Mouse (Mus musculus): ENCODE data around the gene Fam160b1. TPM values are rescaled to one million over a fixed set of nuclear protein-coding genes. Genes with fewer than 3 reads are reported as not detected.
A peak's percentile ranks its signal among the peaks of the same experiment; 100 is the strongest.

The Fam160b1 gene
- polyA plus RNA-seq, 1 experiment from 2014 or later, result 20.0 TPM

DNA sequence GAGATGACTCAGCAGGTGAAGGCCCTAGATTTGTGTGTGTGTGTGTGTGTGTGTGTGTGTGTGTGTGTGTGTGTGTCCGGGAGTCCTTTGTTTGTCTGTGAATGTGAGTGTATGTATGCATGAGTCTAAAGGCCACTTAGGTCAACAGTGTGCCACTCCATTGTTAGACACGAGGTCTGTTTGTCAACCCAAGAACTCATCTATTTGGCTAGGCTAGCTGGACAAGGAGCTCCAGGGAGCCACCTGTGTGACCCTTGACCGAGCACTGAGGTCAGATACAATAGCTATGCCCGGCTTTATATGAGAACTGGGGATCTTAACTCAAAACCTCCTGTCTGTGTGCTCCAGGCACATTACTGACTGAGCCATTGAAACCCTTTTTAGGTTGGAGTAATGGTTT lies 38.0 kb upstream of the Fam160b1 start:
- 75% methylated on average over 4 of the region's 4 CpGs for WGBS
- DNase-seq (ENCODE audit: low spot score) (no peak), ATAC-seq (ENCODE audit: low read depth) (no peak)
- Histone ChIP-seq H3K4me2 (ENCODE audit: low read depth, low read length) (no peak overlapping the region), H3K27ac (replicated peaks; ENCODE audit: low read depth, low read length) (no peak overlapping the region), H3K27me3 (replicated peaks; ENCODE audit: control insufficient read depth, insufficient read depth, low read length) (no peaks in the 10 kb centered on the region), H3K36me3 (ENCODE audit: control insufficient read depth, insufficient read depth, low read length) (no peaks in the 10 kb centered on the region), H3K9ac (ENCODE audit: low read depth, low read length) (no peak overlapping the region), H3K9me3 (ENCODE audit: control insufficient read depth, low read length) (0 out of 2 replicates have a peak, but pooled peaks cover 6% of the 10 kb centered on the region), H3K4me1 (ENCODE audit: control insufficient read depth, insufficient read depth, low read length) (no peaks in the 10 kb centered on the region), H3K4me3 (ENCODE audit: low read depth, low read length) (no peak overlapping the region)

DNA sequence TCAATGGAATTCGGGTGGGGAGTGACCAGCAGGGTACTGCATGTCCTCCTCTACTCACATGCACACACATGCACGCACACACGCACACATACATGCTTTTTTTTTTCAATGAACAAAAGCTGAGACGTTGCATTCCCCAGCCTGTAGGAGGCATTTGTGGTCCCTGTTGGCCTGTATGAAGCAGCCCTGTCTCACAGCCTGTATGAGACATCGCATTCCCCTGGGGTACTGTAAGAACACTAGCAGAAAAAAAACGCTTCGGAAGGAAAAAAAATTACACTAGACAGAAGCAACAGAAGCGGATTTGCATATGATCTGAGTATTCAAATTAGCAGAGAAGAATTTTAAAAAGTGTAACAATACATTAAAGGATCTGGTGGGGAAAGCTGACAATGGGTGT lies 37.4 kb upstream of the Fam160b1 start:
- peak; percentile 20 for DNase-seq (ENCODE audit: low spot score)
- ATAC-seq (ENCODE audit: low read depth), result no peak
- Histone ChIP-seq H3K27ac (replicated peaks; ENCODE audit: low read depth, low read length) (no peak overlapping the region), H3K4me2 (ENCODE audit: low read depth, low read length) (no peak overlapping the region), H3K4me3 (ENCODE audit: low read depth, low read length) (no peak overlapping the region), H3K9me3 (ENCODE audit: control insufficient read depth, low read length) (0 out of 2 replicates have a peak, but pooled peaks cover 6% of the 10 kb centered on the region), H3K36me3 (ENCODE audit: control insufficient read depth, insufficient read depth, low read length) (no peaks in the 10 kb centered on the region), H3K4me1 (ENCODE audit: control insufficient read depth, insufficient read depth, low read length) (no peaks in the 10 kb centered on the region), H3K9ac (ENCODE audit: low read depth, low read length) (no peak overlapping the region), H3K27me3 (replicated peaks; ENCODE audit: control insufficient read depth, insufficient read depth, low read length) (no peaks in the 10 kb centered on the region)
- WGBS, result 78% methylated on average over 8 of the region's 8 CpGs

DNA sequence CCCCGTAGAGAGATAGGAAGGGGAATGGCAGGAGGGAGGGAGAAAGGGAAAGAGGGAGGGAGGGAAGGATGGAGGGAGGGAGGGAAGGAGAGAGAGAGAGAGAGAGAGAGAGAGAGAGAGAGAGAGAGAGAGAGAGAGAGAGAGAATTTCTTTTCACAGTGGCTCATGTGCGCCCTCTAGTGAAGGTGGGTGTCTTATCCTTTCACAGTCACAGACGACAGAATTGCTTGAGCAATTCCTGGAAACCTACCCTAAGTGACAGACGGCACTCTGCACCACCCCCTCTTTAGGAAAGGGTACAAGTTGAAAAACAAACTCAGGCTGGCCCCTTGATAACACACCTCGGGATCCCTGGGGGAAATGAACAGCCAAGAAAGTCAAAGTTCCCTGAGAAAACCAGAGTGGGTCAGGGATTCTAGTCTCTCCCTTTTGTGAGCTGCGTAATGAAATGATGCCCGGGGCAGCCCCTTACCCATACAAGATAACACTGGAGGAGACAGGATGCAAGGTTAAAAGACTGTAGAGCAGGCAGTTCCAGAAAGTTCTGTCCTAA lies 34.7 kb upstream of the Fam160b1 start:
- Histone ChIP-seq H3K27ac (replicated peaks; ENCODE audit: low read depth, low read length) (no peak overlapping the region), H3K9me3 (ENCODE audit: control insufficient read depth, low read length) (no peaks in the 10 kb centered on the region), H3K36me3 (ENCODE audit: control insufficient read depth, insufficient read depth, low read length) (no peaks in the 10 kb centered on the region), H3K4me1 (ENCODE audit: control insufficient read depth, insufficient read depth, low read length) (no peaks in the 10 kb centered on the region), H3K9ac (ENCODE audit: low read depth, low read length) (no peak overlapping the region), H3K4me2 (ENCODE audit: low read depth, low read length) (no peak overlapping the region), H3K27me3 (replicated peaks; ENCODE audit: control insufficient read depth, insufficient read depth, low read length) (no peaks in the 10 kb centered on the region), H3K4me3 (ENCODE audit: low read depth, low read length) (no peak overlapping the region)
- no peak; the same call in 1 of the 2 replicates for ATAC-seq (ENCODE audit: low read depth)
- peak; percentile 74 for DNase-seq (ENCODE audit: low spot score)
- 32% methylated on average over 7 of the region's 7 CpGs for WGBS

DNA sequence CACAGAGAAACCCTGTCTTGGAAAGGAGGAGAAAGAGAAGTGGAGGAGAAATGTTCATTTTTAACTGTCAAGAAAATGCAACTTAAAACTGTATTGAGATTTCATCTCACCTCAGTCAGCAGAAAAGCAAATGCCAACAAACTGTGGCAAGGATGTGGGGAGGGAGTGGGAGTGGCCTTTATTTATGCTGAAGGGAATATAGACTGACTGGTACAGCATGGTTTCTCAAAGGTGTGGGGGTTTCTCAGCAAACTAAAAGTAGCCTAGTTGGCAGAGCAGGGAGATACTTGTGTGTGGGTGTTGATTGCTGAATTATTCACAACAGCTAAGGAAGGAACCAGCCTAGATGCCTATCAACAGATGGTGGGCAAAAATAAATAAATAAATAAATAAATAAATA lies 32.8 kb upstream of the Fam160b1 start:
- no peaks in the 10 kb centered on the region for H3K27me3 ChIP-seq (replicated peaks; ENCODE audit: control insufficient read depth, insufficient read depth, low read length)
- no peak for ATAC-seq (ENCODE audit: low read depth)
- H3K9ac ChIP-seq (ENCODE audit: low read depth, low read length), result no peak overlapping the region
- H3K4me3 ChIP-seq (ENCODE audit: low read depth, low read length), result no peak overlapping the region
- no peaks in the 10 kb centered on the region for H3K36me3 ChIP-seq (ENCODE audit: control insufficient read depth, insufficient read depth, low read length)
- no peak overlapping the region for H3K4me2 ChIP-seq (ENCODE audit: low read depth, low read length)
- no peaks in the 10 kb centered on the region for H3K9me3 ChIP-seq (ENCODE audit: control insufficient read depth, low read length)
- DNase-seq (ENCODE audit: low spot score), result no peak
- H3K27ac ChIP-seq (replicated peaks; ENCODE audit: low read depth, low read length), result no peak overlapping the region
- no peaks in the 10 kb centered on the region for H3K4me1 ChIP-seq (ENCODE audit: control insufficient read depth, insufficient read depth, low read length)

DNA sequence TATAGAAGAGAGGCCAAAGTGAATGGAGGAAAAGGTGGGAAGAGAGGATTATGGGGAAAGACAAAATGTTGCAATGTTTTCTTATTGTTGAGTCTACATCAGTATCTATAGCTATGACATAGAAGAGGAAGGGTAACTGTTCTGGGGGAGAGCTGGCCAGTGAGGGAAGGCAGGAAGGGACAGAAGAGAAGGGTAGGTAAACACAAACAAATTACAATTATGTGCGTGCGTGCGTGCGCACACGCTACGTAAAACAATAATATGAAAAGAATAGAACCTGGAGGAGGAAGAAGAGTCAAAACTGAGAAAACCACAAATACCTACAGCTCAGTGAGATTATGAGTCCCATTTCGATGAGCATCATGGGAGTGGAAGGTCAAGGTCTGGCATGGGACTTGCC lies 32.2 kb upstream of the Fam160b1 start:
- no peak overlapping the region for H3K27ac ChIP-seq (replicated peaks; ENCODE audit: low read depth, low read length)
- no peak overlapping the region for H3K4me2 ChIP-seq (ENCODE audit: low read depth, low read length)
- 98% methylated on average over 7 of the region's 7 CpGs for WGBS
- H3K9ac ChIP-seq (ENCODE audit: low read depth, low read length), result no peak overlapping the region
- no peaks in the 10 kb centered on the region for H3K4me1 ChIP-seq (ENCODE audit: control insufficient read depth, insufficient read depth, low read length)
- ATAC-seq (ENCODE audit: low read depth), result no peak
- H3K9me3 ChIP-seq (ENCODE audit: control insufficient read depth, low read length), result no peaks in the 10 kb centered on the region
- no peak overlapping the region for H3K4me3 ChIP-seq (ENCODE audit: low read depth, low read length)
- no peaks in the 10 kb centered on the region for H3K27me3 ChIP-seq (replicated peaks; ENCODE audit: control insufficient read depth, insufficient read depth, low read length)
- DNase-seq (ENCODE audit: low spot score), result no peak
- H3K36me3 ChIP-seq (ENCODE audit: control insufficient read depth, insufficient read depth, low read length), result no peaks in the 10 kb centered on the region

DNA sequence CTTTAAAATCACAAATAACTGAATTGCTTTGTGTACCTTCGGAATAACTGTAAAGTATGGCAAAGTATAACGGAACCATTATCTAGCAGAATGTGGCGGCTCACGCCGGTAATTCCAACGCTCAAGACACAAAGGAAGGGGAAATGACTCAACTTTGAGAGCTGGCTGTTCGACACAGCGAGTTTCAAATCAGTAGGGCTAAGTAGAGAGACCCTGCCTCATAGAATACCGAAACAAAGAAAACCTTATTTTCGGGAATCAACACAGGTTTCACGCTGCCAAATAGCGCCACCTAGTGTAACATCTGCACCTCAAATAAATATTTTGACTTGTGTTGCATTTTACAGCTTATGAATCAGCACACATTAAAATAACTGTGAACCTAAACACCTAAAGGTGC lies 31.7 kb upstream of the Fam160b1 start:
- ATAC-seq (ENCODE audit: low read depth), result no peak
- Histone ChIP-seq H3K4me3 (ENCODE audit: low read depth, low read length) (no peak overlapping the region), H3K27ac (replicated peaks; ENCODE audit: low read depth, low read length) (no peak overlapping the region), H3K27me3 (replicated peaks; ENCODE audit: control insufficient read depth, insufficient read depth, low read length) (no peaks in the 10 kb centered on the region), H3K4me1 (ENCODE audit: control insufficient read depth, insufficient read depth, low read length) (no peaks in the 10 kb centered on the region), H3K9ac (ENCODE audit: low read depth, low read length) (no peak overlapping the region), H3K4me2 (ENCODE audit: low read depth, low read length) (no peak overlapping the region), H3K36me3 (ENCODE audit: control insufficient read depth, insufficient read depth, low read length) (no peaks in the 10 kb centered on the region), H3K9me3 (ENCODE audit: control insufficient read depth, low read length) (no peaks in the 10 kb centered on the region)
- 64% methylated on average over 12 of the region's 12 CpGs for WGBS
- DNase-seq (ENCODE audit: low spot score), result peak; percentile 40

DNA sequence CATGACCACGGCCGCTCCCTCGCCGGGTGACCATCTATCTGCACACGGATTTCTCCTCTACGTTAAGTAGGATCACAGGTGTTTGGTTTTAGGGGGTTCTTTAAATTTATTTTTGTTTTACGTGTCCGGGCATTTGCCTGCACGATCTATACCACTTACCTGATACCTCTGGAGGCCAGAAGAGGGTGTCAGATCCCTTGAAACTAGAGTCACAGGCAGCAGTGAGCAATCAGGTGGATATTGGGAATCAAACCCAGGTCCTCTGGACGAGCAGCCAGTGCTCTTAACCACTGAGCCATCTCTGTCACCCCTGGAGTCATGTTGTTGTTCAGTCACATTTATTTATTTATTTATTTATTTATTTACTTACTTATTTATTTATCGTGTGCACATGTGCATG lies 30.2 kb upstream of the Fam160b1 start:
- no peak for ATAC-seq (ENCODE audit: low read depth)
- H3K4me1 ChIP-seq (ENCODE audit: control insufficient read depth, insufficient read depth, low read length), result no peaks in the 10 kb centered on the region
- no peak overlapping the region for H3K4me3 ChIP-seq (ENCODE audit: low read depth, low read length)
- WGBS, result 72% methylated on average over 11 of the region's 11 CpGs
- H3K4me2 ChIP-seq (ENCODE audit: low read depth, low read length), result no peak overlapping the region
- no peaks in the 10 kb centered on the region for H3K27me3 ChIP-seq (replicated peaks; ENCODE audit: control insufficient read depth, insufficient read depth, low read length)
- no peaks in the 10 kb centered on the region for H3K9me3 ChIP-seq (ENCODE audit: control insufficient read depth, low read length)
- no peaks in the 10 kb centered on the region for H3K36me3 ChIP-seq (ENCODE audit: control insufficient read depth, insufficient read depth, low read length)
- H3K9ac ChIP-seq (ENCODE audit: low read depth, low read length), result no peak overlapping the region
- no peak overlapping the region for H3K27ac ChIP-seq (replicated peaks; ENCODE audit: low read depth, low read length)
- DNase-seq (ENCODE audit: low spot score), result no peak

DNA sequence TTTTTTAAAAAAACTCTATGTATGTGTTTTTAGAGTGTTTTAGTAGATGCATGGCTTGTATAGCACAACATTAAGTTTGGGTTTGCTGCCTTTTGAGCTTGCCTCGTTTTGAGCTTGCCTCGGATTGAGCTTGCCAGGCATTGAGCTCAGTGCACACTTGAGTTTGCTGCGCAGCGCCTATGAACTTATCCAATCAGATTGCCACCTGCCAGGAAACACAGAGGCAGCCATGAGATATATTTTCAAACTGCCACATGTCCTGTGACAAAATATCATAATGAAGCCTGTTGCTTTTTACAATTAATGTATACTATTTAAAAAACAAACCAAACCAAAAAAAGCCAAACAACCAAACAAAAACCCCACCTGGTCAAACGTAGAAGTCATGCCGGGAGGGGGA lies 29.2 kb upstream of the Fam160b1 start:
- no peaks in the 10 kb centered on the region for H3K9me3 ChIP-seq (ENCODE audit: control insufficient read depth, low read length)
- no peak overlapping the region for H3K27ac ChIP-seq (replicated peaks; ENCODE audit: low read depth, low read length)
- no peak overlapping the region for H3K4me2 ChIP-seq (ENCODE audit: low read depth, low read length)
- no peaks in the 10 kb centered on the region for H3K36me3 ChIP-seq (ENCODE audit: control insufficient read depth, insufficient read depth, low read length)
- H3K9ac ChIP-seq (ENCODE audit: low read depth, low read length), result no peak overlapping the region
- DNase-seq (ENCODE audit: low spot score) (no peak), ATAC-seq (ENCODE audit: low read depth) (no peak)
- H3K27me3 ChIP-seq (replicated peaks; ENCODE audit: control insufficient read depth, insufficient read depth, low read length), result no peaks in the 10 kb centered on the region
- no peak overlapping the region for H3K4me3 ChIP-seq (ENCODE audit: low read depth, low read length)
- 79% methylated on average over 6 of the region's 6 CpGs for WGBS
- no peaks in the 10 kb centered on the region for H3K4me1 ChIP-seq (ENCODE audit: control insufficient read depth, insufficient read depth, low read length)

DNA sequence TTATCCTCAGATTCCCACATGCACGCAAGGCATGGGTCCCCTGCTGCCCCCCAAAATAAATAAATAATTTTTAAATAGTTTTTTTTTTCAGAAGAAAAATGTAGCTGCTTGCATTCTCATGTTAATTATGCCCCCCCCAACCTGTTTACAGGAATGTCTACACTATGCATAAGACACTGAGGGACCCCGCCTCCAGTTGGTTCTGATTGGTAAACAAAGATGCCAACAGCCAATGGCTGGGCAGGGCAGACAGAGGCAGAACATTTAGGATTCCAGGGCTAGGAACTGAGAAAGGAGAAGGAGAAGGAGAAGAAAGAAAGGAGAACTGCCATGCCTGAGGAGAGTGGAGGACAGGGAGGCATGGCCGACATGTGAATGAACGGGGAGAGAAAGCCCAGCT lies 27.1 kb upstream of the Fam160b1 start:
- 88% methylated on average over 4 of the region's 4 CpGs for WGBS
- Histone ChIP-seq H3K27ac (replicated peaks; ENCODE audit: low read depth, low read length) (no peak overlapping the region), H3K4me1 (ENCODE audit: control insufficient read depth, insufficient read depth, low read length) (no peaks in the 10 kb centered on the region), H3K36me3 (ENCODE audit: control insufficient read depth, insufficient read depth, low read length) (no peaks in the 10 kb centered on the region), H3K27me3 (replicated peaks; ENCODE audit: control insufficient read depth, insufficient read depth, low read length) (no peaks in the 10 kb centered on the region), H3K9me3 (ENCODE audit: control insufficient read depth, low read length) (no peaks in the 10 kb centered on the region), H3K4me3 (ENCODE audit: low read depth, low read length) (no peak overlapping the region), H3K9ac (ENCODE audit: low read depth, low read length) (no peak overlapping the region), H3K4me2 (ENCODE audit: low read depth, low read length) (no peak overlapping the region)
- ATAC-seq (ENCODE audit: low read depth) (no peak), DNase-seq (ENCODE audit: low spot score) (no peak)
